Mouse (Mus musculus): Measurements from ENCODE around the gene Serpine1. TPM values are rescaled to one million over a fixed set of nuclear protein-coding genes. Genes with fewer than 3 reads are reported as not detected.
A peak's percentile ranks its signal among the peaks of the same experiment; 100 is the strongest.

The Serpine1 gene
- polyA plus RNA-seq, 1 experiment from 2014 or later: 0.48 TPM

DNA sequence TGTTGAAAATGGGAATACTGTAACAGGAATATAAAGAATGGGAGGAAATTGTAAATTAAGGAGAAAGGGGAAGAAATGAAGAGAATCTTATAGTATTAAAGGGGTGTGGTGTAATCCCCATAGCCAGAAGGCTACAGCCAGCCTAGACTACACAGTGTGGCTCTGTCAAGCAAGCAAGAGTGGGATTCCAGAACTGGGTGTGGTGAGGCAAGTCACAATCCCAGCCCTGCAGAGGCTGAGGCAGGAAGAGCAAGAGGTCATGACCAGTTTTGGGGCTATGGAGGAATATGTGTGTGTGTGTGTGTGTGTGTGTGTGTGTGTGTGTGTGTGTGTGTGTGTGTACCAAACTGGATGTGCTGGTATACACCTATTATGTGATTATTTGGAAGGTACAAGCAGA is 25.1 kb downstream of the Serpine1 start:
- H3K9ac ChIP-seq: no peak overlapping the region
- no peak overlapping the region for H3K27ac ChIP-seq
- H3K9me3 ChIP-seq (replicated peaks): no peaks in the 10 kb centered on the region
- H3K4me2 ChIP-seq: no peak overlapping the region
- H3K4me1 ChIP-seq: peaks cover 14% of the 10 kb centered on the region
- ATAC-seq (replicated peaks; ENCODE audit: low FRiP score): no peak
- H3K36me3 ChIP-seq: peaks cover 9% of the 10 kb centered on the region
- H3K27me3 ChIP-seq: no peaks in the 10 kb centered on the region
- H3K4me3 ChIP-seq (replicated peaks): no peak overlapping the region

DNA sequence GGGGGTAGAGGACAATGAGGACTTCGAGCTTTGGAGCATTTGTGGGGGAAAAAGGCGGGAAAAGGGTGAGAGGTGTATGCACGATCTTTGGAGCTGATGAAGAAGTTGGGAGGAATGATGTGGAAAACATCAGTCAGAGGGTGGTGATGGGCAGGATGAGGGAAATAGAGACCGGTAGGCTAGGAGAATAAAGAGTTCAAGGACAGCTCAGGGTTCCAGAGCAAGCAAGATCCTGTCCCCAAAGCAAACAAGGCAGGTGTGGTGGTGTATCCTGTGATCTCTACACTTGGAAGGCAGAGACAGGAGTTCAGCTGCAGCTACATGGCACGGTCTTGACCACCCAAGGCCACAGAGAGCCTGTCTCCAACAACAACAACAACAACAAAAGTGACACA is 25.7 kb downstream of the Serpine1 start:
- H3K9me3 ChIP-seq (replicated peaks): no peaks in the 10 kb centered on the region
- H3K9ac ChIP-seq: no peak overlapping the region
- H3K4me3 ChIP-seq (replicated peaks): peak overlapping the region; percentile 80
- H3K27me3 ChIP-seq: no peaks in the 10 kb centered on the region
- H3K27ac ChIP-seq: no peak overlapping the region
- peak overlapping the region; percentile 90 for H3K4me2 ChIP-seq
- ATAC-seq (replicated peaks; ENCODE audit: low FRiP score): no peak
- peaks cover 14% of the 10 kb centered on the region for H3K4me1 ChIP-seq
- peaks cover 15% of the 10 kb centered on the region for H3K36me3 ChIP-seq
- WGBS: 32% methylated on average over 5 of the region's 5 CpGs

DNA sequence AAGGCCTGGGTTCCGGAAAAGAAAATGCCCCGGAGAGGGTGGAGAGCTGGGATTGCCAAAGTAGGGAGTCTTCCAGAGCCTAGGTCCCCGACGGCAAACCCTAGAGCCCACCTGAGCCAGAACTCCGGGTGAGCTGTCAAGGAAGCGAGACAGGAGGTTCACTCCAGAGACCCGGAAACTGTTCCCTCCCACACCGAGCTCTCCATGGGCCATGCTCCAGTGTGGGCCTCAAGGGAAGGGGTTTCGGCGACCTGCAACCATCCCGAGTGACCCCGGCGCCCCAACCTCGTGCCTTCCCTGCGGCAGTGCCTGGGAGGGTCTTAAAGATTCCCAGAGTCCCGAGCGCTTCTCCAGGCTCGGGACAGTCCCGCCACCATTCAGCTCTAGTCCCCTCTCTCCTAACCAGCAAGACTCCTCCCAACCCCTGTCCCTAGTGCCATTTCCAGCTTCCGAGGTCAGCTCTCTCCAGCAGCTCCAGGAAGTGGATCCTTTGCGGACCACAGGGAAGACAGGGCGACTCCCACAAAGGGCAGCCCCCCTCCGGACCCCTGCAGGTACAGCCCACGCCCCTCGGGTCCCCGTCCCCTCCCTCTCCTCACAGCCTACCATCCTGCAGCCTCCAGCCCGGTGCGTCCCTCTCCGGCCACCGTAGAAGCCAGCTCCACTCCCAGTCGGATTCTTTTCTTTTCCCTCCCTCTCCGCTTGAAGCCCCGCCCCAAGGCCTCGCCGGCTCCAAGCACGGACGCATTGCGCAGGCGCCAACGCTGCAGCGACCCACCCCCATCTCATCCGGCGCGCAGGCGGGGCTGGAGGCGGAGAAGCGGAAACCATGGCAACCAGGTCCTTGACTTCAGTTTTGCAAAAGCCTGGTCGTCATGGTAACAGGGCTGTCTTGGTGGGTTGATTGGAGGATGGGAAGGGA is 26.4 kb downstream of the Serpine1 start, which contains the start of gene Ap1s1:
Gene Ap1s1, minus strand, starts transcription at position 734 of the 922 bp plus-strand sequence.
- Histone ChIP-seq H3K9me3 (replicated peaks) (no peaks in the 10 kb centered on the region), H3K27ac (peak within 1 kb of the TSS; percentile 81), H3K4me3 (replicated peaks) (peak within 1 kb of the TSS; percentile 80), H3K9ac (peak within 1 kb of the TSS; percentile 79), H3K36me3 (peaks cover 20% of the 10 kb centered on the region), H3K4me1 (peaks cover 14% of the 10 kb centered on the region), H3K4me2 (peak within 1 kb of the TSS; percentile 90), H3K27me3 (no peaks in the 10 kb centered on the region)
- WGBS: under 1% methylated on average over 48 of the region's 48 CpGs
- peak; percentile 89 for ATAC-seq (replicated peaks; ENCODE audit: low FRiP score)

DNA sequence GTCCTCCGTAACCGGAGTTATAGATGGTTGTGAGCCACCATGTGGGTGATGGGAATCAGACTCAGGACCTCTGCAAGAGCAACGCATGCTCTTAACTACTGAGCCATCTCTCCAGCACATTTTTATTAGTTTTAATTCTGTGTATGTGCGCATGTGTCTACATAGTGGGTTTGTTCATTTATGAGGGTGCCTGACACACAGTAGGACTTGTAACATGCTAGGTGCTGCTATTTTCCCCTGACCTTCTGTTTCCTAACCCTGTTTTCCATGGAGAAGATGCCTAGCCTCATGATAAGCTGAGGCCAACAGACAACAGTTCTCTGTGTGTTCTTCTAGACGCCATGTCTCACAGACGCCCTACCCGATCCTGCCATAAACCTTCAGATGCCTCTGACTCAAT is 28.1 kb downstream of the Serpine1 start:
- H3K27me3 ChIP-seq: no peaks in the 10 kb centered on the region
- no peak overlapping the region for H3K4me3 ChIP-seq (replicated peaks)
- no peak overlapping the region for H3K9ac ChIP-seq
- no peak overlapping the region for H3K4me2 ChIP-seq
- no peak for ATAC-seq (replicated peaks; ENCODE audit: low FRiP score)
- no peaks in the 10 kb centered on the region for H3K9me3 ChIP-seq (replicated peaks)
- H3K36me3 ChIP-seq: peaks cover 37% of the 10 kb centered on the region
- H3K4me1 ChIP-seq: peaks cover 14% of the 10 kb centered on the region
- WGBS: 94% methylated on average over 7 of the region's 7 CpGs
- H3K27ac ChIP-seq: no peak overlapping the region

DNA sequence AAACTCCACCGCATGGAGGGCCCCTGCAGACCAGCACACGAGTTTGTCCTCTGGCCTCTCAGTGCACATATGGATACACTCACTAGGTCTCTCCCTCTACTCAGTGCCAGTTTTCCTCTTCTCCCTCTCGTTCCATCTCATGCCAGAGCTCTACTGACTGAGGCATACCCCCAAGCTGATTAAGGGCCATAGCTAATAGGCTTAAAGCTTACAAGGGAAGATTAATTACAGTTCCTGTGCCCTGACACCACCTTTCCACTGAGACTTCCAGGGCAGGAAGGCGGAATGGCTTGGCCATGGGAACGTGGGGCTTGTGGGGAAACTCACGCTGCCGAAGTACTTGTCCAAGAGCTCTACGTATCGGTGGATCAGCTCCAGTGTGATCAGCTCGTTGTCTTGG is 30.6 kb downstream of the Serpine1 start:
- ATAC-seq (replicated peaks; ENCODE audit: low FRiP score): no peak
- no peak overlapping the region for H3K9ac ChIP-seq
- no peaks in the 10 kb centered on the region for H3K27me3 ChIP-seq
- peaks cover 62% of the 10 kb centered on the region for H3K36me3 ChIP-seq
- no peak overlapping the region for H3K27ac ChIP-seq
- no peaks in the 10 kb centered on the region for H3K9me3 ChIP-seq (replicated peaks)
- H3K4me3 ChIP-seq (replicated peaks): no peak overlapping the region
- H3K4me2 ChIP-seq: no peak overlapping the region
- WGBS: 86% methylated on average over 10 of the region's 10 CpGs
- H3K4me1 ChIP-seq: peaks cover 13% of the 10 kb centered on the region

DNA sequence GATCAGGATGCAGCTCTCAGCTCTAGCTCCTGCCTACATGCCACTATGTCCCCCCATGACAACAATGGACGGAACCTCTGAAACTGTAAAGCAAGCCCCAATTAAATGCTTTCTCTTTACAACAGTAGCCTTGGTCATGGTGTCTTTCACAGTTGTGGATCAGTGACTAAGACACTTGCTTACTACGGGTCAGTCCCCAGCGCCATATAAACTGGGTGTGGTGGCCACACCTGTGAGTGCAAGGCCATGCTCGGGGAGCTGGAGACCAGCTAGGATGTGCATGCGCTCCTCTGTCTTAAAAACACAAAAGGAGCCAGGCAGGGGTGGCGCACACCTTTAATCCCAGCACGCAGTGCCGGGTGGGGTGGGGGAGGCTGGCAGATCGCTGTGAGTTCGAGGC is 32.6 kb downstream of the Serpine1 start:
- WGBS: 98% methylated on average over 10 of the region's 10 CpGs
- H3K27ac ChIP-seq: no peak overlapping the region
- H3K27me3 ChIP-seq: no peaks in the 10 kb centered on the region
- H3K4me1 ChIP-seq: peaks cover under 1% of the 10 kb centered on the region
- H3K9me3 ChIP-seq (replicated peaks): no peaks in the 10 kb centered on the region
- peaks cover 69% of the 10 kb centered on the region for H3K36me3 ChIP-seq
- no peak for ATAC-seq (replicated peaks; ENCODE audit: low FRiP score)
- no peak overlapping the region for H3K4me2 ChIP-seq
- H3K9ac ChIP-seq: no peak overlapping the region
- no peak overlapping the region for H3K4me3 ChIP-seq (replicated peaks)

DNA sequence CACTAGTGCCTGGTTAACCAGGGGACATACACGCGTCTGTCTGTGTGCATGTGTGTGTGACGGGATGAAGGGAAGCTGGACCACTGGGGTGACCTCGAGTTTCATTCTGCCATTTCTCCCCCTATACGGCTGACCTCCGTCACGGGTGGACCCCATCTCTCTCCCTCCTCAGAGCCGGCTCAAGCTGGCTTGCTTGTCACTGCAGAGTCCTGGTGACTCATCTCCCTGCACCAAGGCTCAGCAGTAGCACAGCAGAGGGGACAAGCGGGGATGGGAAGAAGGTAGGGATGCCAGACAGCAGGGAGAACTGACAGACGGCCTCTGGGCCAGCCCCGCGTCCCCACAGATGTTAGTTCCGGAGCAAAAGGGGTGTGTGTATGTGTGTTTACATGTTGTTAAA is 35.9 kb downstream of the Serpine1 start:
- Histone ChIP-seq H3K9ac (no peak overlapping the region), H3K4me1 (peaks cover 21% of the 10 kb centered on the region), H3K9me3 (replicated peaks) (no peaks in the 10 kb centered on the region), H3K4me3 (replicated peaks) (no peak overlapping the region), H3K4me2 (no peak overlapping the region), H3K36me3 (peaks cover 53% of the 10 kb centered on the region), H3K27me3 (peaks cover 16% of the 10 kb centered on the region), H3K27ac (no peak overlapping the region)
- 86% methylated on average over 13 of the region's 13 CpGs for whole genome bisulfite sequencing
- no peak for ATAC-seq (replicated peaks; ENCODE audit: low FRiP score)

DNA sequence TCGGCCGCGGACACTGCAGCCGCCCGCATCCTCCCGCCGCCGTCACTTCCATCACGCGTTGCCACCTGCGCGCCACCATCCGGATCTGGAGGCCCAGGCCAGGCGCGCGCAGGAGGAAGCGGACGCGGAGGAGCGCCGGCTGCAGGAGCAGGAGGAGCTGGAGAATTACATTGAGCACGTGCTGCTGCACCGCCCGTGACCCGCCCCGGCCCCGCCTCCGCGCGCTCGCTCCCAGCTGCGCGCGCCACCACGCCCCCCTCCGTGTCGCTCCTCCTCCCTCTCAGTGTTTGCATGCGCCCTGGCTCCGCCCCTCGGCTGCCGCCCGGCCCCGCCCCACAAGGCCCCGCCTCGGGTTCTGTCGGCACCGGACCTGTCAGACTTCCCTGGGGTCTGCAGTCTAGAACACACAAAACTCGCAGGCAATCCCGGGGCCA is 39.4 kb downstream of the Serpine1 start:
- Histone ChIP-seq H3K4me2 (peak overlapping the region; percentile 100), H3K36me3 (peaks cover 19% of the 10 kb centered on the region), H3K4me1 (peaks cover 50% of the 10 kb centered on the region), H3K27me3 (peaks cover 51% of the 10 kb centered on the region), H3K27ac (no peak overlapping the region), H3K9me3 (replicated peaks) (no peaks in the 10 kb centered on the region), H3K9ac (peak overlapping the region; percentile 26; the same call in 1 of the 2 replicates), H3K4me3 (replicated peaks) (peak overlapping the region; percentile 54)
- WGBS: 1% methylated on average over 44 of the region's 49 CpGs
- ATAC-seq (replicated peaks; ENCODE audit: low FRiP score): peak; percentile 81

DNA sequence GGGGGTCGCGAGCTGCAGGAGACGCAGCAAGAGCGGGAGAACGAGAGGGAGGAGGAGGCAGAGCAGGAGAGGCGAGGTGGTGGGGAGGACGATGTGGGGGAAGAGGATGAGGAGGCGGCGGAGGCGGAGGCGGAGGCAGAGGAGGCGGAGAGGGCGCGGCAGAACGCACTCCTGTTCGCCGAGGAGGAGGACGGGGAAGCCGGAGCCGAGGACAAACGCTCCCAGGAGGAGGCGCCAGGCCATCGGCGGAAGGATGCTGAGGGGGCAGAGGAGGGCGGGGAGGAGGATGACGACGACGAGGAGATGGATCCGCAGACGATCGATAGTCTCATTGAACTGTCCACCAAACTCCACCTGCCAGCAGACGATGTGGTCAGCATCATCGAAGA is 40.0 kb downstream of the Serpine1 start:
- Histone ChIP-seq H3K9me3 (replicated peaks) (no peaks in the 10 kb centered on the region), H3K4me1 (peaks cover 50% of the 10 kb centered on the region), H3K27ac (no peak overlapping the region), H3K4me3 (replicated peaks) (peak overlapping the region; percentile 54), H3K36me3 (peaks cover 13% of the 10 kb centered on the region), H3K27me3 (peaks cover 56% of the 10 kb centered on the region), H3K4me2 (peak overlapping the region; percentile 100), H3K9ac (no peak overlapping the region)
- no peak for ATAC-seq (replicated peaks; ENCODE audit: low FRiP score)
- WGBS: under 1% methylated on average over 30 of the region's 33 CpGs

DNA sequence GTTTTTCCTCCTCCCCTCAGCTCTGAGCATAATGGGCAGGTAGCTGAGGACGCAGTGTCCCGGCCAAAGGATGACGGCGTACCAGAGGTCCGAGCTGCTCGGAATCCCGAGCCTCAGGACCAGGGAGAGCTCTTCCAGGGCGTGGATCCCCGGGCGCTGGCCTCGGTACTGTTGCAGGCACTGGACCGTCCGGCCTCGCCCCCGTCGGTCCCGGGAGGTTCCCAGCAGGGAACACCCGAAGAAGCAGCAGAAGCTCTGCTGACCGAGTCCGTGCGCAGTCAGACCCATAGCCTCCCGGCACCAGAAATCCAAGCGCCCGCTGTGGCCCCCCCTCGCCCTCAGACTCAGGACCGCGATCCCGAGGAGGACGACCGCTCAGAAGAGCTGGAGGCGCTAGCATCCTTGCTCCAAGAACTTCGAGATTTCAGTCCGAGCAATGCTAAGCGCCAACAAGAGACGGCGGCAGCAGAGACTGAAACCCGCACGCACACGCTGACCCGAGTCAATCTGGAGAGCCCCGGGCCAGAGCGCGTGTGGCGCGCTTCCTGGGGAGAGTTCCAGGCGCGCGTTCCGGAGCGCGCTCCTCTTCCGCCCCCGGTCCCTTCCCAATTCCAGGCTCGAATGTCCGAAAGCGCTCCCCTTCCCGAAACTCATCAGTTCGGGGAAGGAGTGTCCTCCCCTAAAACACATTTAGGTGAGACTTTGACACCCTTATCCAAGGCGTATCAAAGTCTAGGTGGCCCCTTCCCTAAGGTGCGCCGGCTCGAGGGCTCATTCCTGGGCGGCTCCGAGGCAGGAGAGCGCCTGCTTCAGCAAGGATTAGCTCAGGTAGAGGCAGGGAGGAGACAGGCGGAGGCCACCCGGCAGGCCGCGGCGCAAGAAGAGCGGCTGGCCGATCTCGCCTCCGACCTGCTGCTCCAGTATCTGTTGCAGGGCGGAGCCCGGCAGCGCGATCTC is 40.7 kb downstream of the Serpine1 start:
- Histone ChIP-seq H3K4me1 (peaks cover 50% of the 10 kb centered on the region), H3K36me3 (peaks cover 6% of the 10 kb centered on the region), H3K4me2 (peak overlapping the region; percentile 100), H3K9me3 (replicated peaks) (no peaks in the 10 kb centered on the region), H3K9ac (no peak overlapping the region), H3K27ac (no peak overlapping the region), H3K4me3 (replicated peaks) (peak overlapping the region; percentile 54), H3K27me3 (peaks cover 62% of the 10 kb centered on the region)
- under 1% methylated on average over 78 of the region's 78 CpGs for WGBS
- ATAC-seq (replicated peaks; ENCODE audit: low FRiP score): no peak

DNA sequence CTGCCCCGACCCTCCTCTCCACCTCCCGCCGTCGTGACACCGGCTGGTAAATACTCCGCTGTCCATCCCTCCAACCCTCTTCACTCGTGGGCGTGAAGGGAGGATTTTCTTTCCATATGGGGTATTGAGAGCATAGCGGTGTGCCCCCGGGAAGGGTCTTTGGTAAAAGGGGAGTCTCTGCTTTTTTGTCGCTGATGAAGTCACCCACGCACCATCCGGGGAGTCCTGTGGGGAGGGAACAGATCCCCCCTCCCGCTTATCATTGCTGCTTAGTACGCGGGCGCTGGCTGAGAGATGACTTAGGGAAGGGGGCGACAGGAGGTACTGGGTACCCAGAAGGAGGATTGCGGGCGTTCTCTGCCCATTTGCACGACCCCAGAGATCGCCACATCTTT is 41.7 kb downstream of the Serpine1 start:
- Histone ChIP-seq H3K4me3 (replicated peaks) (peak overlapping the region; percentile 40), H3K4me1 (peaks cover 51% of the 10 kb centered on the region), H3K9me3 (replicated peaks) (no peaks in the 10 kb centered on the region), H3K36me3 (no peaks in the 10 kb centered on the region), H3K4me2 (peak overlapping the region; percentile 61), H3K27ac (no peak overlapping the region), H3K27me3 (peaks cover 72% of the 10 kb centered on the region), H3K9ac (no peak overlapping the region)
- 17% methylated on average over 22 of the region's 22 CpGs for WGBS
- ATAC-seq (replicated peaks; ENCODE audit: low FRiP score): no peak

Measured in kidney, embryonic 15.5 days (tissue).